Mouse (Mus musculus) bone marrow, adult 2 months (tissue): ENCODE results near the gene Map4k4.

Source experiments
- CTCF ChIP-seq: fragments of 200-500 bp; IDR thresholded peaks from 2 replicates; pipeline ENCODE4 v1.5.1; 2011; ENCODE audit warnings: low read length, control low read depth; ENCODE audit not compliant: control insufficient read depth, insufficient read depth
- POLR2A ChIP-seq: fragments of 200-500 bp; IDR thresholded peaks from 2 replicates; pipeline ENCODE4 v1.6.1; 2011; ENCODE audit warnings: low read depth, mild to moderate bottlenecking, control low read depth, low read length, borderline replicate concordance; ENCODE audit not compliant: control insufficient read depth

GRCm38 (mm10) chr1:39975005-39975404, 74.3 kb downstream of the Map4k4 start:
- TF ChIP-seq CTCF (no peak), POLR2A (no peak)
